Mouse (Mus musculus) subcutaneous adipose tissue, adult 2 months (tissue): ENCODE data around the gene Cdc42se2. TPM values are rescaled to one million over a fixed set of nuclear protein-coding genes. Genes with fewer than 3 reads are reported as not detected.

Experiments
- polyA plus RNA-seq: library from polyadenylated mRNA; depleted of rRNA; stranded (reverse); fragments of >200 nt; gene quantifications from 2 replicates; pipeline ENCODE4 v1.2.3, GENCODE M21; 2012; ENCODE audit warnings: low replicate concordance; rRNA removed

Gene Cdc42se2
- polyA plus RNA-seq, result 36.7 and 43.0 TPM in 2 replicates

DNA sequence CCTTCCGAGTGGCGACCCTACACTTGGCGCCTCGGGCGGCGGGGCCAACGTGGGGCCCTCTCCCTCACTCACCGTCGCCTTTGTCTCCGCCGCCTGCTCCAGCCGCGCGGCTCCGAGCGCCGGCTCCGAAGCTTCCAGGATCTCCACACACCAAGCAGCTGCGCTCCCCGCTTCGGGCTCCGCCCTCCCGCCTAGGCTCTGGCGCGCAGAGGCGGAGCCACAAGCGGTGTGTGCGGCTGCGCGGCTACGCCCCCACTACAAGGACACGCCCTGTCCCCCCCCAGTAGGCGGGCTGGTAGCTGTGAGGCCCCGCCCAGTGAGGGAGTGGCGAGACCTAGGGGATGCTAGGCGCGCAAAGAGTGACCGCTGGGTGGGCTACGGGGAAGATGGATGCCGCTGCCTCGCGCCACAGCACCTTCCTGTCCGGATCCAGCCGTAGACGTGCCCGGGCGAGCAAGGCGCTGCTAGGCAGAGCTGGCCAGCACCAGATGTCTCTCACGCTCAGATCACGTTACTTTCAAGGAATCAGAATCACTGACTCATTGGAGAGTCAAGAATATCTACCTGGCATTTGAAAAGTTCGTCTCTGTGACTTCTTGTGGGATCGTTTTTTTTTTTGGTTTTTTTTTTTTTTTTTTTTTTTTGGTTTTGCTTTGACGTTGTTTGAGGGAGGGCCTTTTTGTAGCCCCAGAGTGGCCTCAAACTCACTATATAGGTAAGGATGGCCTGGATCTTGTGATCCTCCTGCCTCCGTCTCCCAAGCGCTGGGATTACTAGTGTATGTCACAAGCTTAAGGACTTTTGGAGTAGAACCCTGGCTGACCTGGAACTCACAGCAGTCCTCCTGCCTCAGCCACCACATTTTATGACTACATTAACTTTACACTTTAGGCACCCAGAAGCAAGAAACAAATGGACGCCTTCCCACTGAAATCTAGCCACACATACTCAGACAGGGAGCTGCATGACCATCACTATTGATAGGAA lies at the start of gene Cdc42se2:
Gene Cdc42se2 (minus strand): TSS at position 188 of the 987 bp plus-strand sequence.

Other genes with a start within 250 kb of the Cdc42se2 start
- gene Lyrm7, start 73.2 kb upstream of the Cdc42se2 start, polyA plus RNA-seq, result 1.7 and 3.4 TPM in 2 replicates
- gene Hint1, start 78.7 kb upstream of the Cdc42se2 start, polyA plus RNA-seq, result 263 and 469 TPM in 2 replicates
- 160 and 332 TPM in 2 replicates for gene Gpx3, start 114.8 kb upstream of the Cdc42se2 start, polyA plus RNA-seq
- 36.3 and 38.0 TPM in 2 replicates for gene Tnip1, start 175.2 kb upstream of the Cdc42se2 start, polyA plus RNA-seq
- 378 and 412 TPM in 2 replicates for gene Anxa6, start 245.8 kb upstream of the Cdc42se2 start, polyA plus RNA-seq